8 mouse cellular contexts compared by ENCODE assay signal in genomic region chr9:98979431-98980416, GRCm38 (mm10). TPM values are rescaled to one million over a fixed set of nuclear protein-coding genes. Genes with fewer than 3 reads are reported as not detected.
A peak's percentile ranks its signal among the peaks of the same experiment; 100 is the strongest.
DNase-seq lines count a peak whose midpoint lies in the region; ATAC-seq lines count a peak whose summit lies in the region.

No protein-coding gene starts in this region.

- H3K4me3 ChIP-seq in hindbrain, embryonic 11.5 days (ENCODE audit: low read depth, low read length): peak overlapping the region; percentile 17
- H3K4me3 ChIP-seq in lung, embryonic 16.5 days (ENCODE audit: low read length): peak overlapping the region; percentile 35

- DNase-seq in Muller cell, postnatal 12 days (ENCODE audit: inconsistent ontology term): peak; percentile 84
- peak; percentile 82 for DNase-seq in cerebellum, adult 9-11 months
- peak; percentile 43 to 91 for DNase-seq in frontal cortex, adult 2 months (ENCODE audit: extremely low spot score in 1 of 2, low spot score in 1 of 2)
- DNase-seq in hindbrain, embryonic 11.5 days (ENCODE audit: low spot score): peak; percentile 94
- peak; percentile 67 for DNase-seq in layer of hippocampus, adult 9-11 months
- DNase-seq in ovary, postnatal 10 days (ENCODE audit: low spot score): peak; percentile 81
- peak; percentile 86 for DNase-seq in thymus, postnatal 0 days (ENCODE audit: low spot score)

- no peaks in the 10 kb centered on the region for H3K36me3 ChIP-seq in hindbrain, embryonic 11.5 days (ENCODE audit: control insufficient read depth, insufficient read depth, low read length)
- no peaks in the 10 kb centered on the region for H3K36me3 ChIP-seq in lung, embryonic 16.5 days (ENCODE audit: control insufficient read depth, insufficient read depth, low read length)

- no peak overlapping the region for H3K9ac ChIP-seq in hindbrain, embryonic 11.5 days (ENCODE audit: low read depth, low read length)
- no peak overlapping the region for H3K9ac ChIP-seq in lung, embryonic 16.5 days (ENCODE audit: low read length)

- peak; percentile 73 for ATAC-seq in hindbrain, embryonic 11.5 days (ENCODE audit: low FRiP score)
- peak; percentile 84 for ATAC-seq in lung, embryonic 16.5 days (ENCODE audit: low read depth)

- H3K27ac ChIP-seq in hindbrain, embryonic 11.5 days (ENCODE audit: low read depth, low read length): no peak overlapping the region
- no peak overlapping the region for H3K27ac ChIP-seq in lung, embryonic 16.5 days (ENCODE audit: low read length)

- H3K27me3 ChIP-seq in hindbrain, embryonic 11.5 days (ENCODE audit: control insufficient read depth, insufficient read depth, low read length): peaks cover 14% of the 10 kb centered on the region
- H3K27me3 ChIP-seq in lung, embryonic 16.5 days (ENCODE audit: control insufficient read depth, insufficient read depth, low read depth, low read length): peaks cover 32% of the 10 kb centered on the region

- H3K4me2 ChIP-seq in hindbrain, embryonic 11.5 days (replicated peaks; ENCODE audit: low read depth, low read length): peak overlapping the region; percentile 26
- H3K4me2 ChIP-seq in lung, embryonic 16.5 days (ENCODE audit: low read depth, low read length): peak overlapping the region; percentile 54

- WGBS in hindbrain, embryonic 11.5 days: 4% methylated on average over 29 of the region's 29 CpGs
- WGBS in lung, embryonic 16.5 days: 7% methylated on average over 29 of the region's 29 CpGs

- no peaks in the 10 kb centered on the region for H3K4me1 ChIP-seq in hindbrain, embryonic 11.5 days (replicated peaks; ENCODE audit: control insufficient read depth, insufficient read depth, low read length)
- no peaks in the 10 kb centered on the region for H3K4me1 ChIP-seq in lung, embryonic 16.5 days (replicated peaks; ENCODE audit: control insufficient read depth, insufficient read depth, low read length)

- H3K9me3 ChIP-seq in hindbrain, embryonic 11.5 days (ENCODE audit: control insufficient read depth, low read length): no peaks in the 10 kb centered on the region
- no peaks in the 10 kb centered on the region for H3K9me3 ChIP-seq in lung, embryonic 16.5 days (ENCODE audit: control insufficient read depth, low read length)

RNA-seq across cellular contexts. Expression of gene Faim, which starts 6.4 kb away (rescaled TPM):
- 30.6 and 33.1 TPM in 2 replicates for polyA plus RNA-seq in frontal cortex, adult 2 months (2012; rRNA removed)
- polyA plus RNA-seq in hindbrain, embryonic 11.5 days (2014; fragmentation: Nextera tagmentation; extraction: Ambion mirVana): 92.0 and 96.3 TPM in 2 replicates
- polyA plus RNA-seq in lung, embryonic 16.5 days (2015; fragmentation: Nextera tagmentation; extraction: Ambion mirVana): 37.6 and 38.7 TPM in 2 replicates
- 52.4 and 54.8 TPM in 2 replicates for polyA plus RNA-seq in thymus, postnatal 0 days (2015; fragmentation: Nextera tagmentation; extraction: Ambion mirVana)

RNA-seq across cellular contexts. Expression of gene Foxl2, which starts 24.6 kb away (rescaled TPM):
- polyA plus RNA-seq in frontal cortex, adult 2 months (2012; rRNA removed): 0.27 and 0.34 TPM in 2 replicates
- 1.0 and 1.3 TPM in 2 replicates for polyA plus RNA-seq in hindbrain, embryonic 11.5 days (2014; fragmentation: Nextera tagmentation; extraction: Ambion mirVana)
- polyA plus RNA-seq in lung, embryonic 16.5 days (2015; fragmentation: Nextera tagmentation; extraction: Ambion mirVana): not detected in 2 replicates
- polyA plus RNA-seq in thymus, postnatal 0 days (2015; fragmentation: Nextera tagmentation; extraction: Ambion mirVana): not detected in 2 replicates

RNA-seq across cellular contexts. Expression of gene Gm1123, which starts 55.8 kb away (rescaled TPM):
- polyA plus RNA-seq in frontal cortex, adult 2 months (2012; rRNA removed): not detected in 2 replicates
- not detected in 2 replicates for polyA plus RNA-seq in hindbrain, embryonic 11.5 days (2014; fragmentation: Nextera tagmentation; extraction: Ambion mirVana)
- polyA plus RNA-seq in lung, embryonic 16.5 days (2015; fragmentation: Nextera tagmentation; extraction: Ambion mirVana): 0.14 TPM in 1 of 2 replicates, not detected in the other
- polyA plus RNA-seq in thymus, postnatal 0 days (2015; fragmentation: Nextera tagmentation; extraction: Ambion mirVana): not detected in 2 replicates
